Mouse (Mus musculus) neural tube, embryonic 13.5 days (tissue): ENCODE measurements at regions not wholly inside any gene's neighbourhood (a gene's known extent, or its start where the extent isn't known, plus 50 kb on each side); places are given as distances from the start of the nearest gene placed in this dataset.
"Not testable (repeated sequence)": the region's sequence is repeated elsewhere in the genome, so short reads cannot be mapped to it uniquely, and the experiment has no call there.

Experiments used
- ATAC-seq: fragments of 200-750 bp; cut with Nextera tagmentation; 2 replicates; pipeline ENCODE4 v1.8.0; 2017; ENCODE audit warnings: low read depth, mild to moderate bottlenecking, moderate TSS enrichment, moderate library complexity
- H3K27ac ChIP-seq: fragments of 300-500 bp; sonication (generic); replicated peaks from 2 replicates; pipeline ENCODE4 v1.5.1; 2015; ENCODE audit warnings: moderate library complexity, mild to moderate bottlenecking, inconsistent platforms
- H3K27me3 ChIP-seq: fragments of 300-500 bp; sonication (generic); 2 replicates; pipeline ENCODE4 v1.6.1; 2015; ENCODE audit warnings: mild to moderate bottlenecking, inconsistent platforms
- H3K36me3 ChIP-seq: fragments of 300-500 bp; sonication (generic); 2 replicates; pipeline ENCODE4 v1.6.1; 2015; ENCODE audit warnings: mild to moderate bottlenecking, inconsistent platforms
- H3K4me1 ChIP-seq: fragments of 300-500 bp; sonication (generic); replicated peaks from 2 replicates; pipeline ENCODE4 v1.6.1; 2015; ENCODE audit warnings: inconsistent platforms
- H3K4me2 ChIP-seq: fragments of 300-500 bp; sonication (generic); 2 replicates; pipeline ENCODE4 v1.6.1; 2015; ENCODE audit warnings: inconsistent platforms, mild to moderate bottlenecking, moderate library complexity
- H3K4me3 ChIP-seq: fragments of 300-500 bp; sonication (generic); 2 replicates; pipeline ENCODE4 v1.5.1; 2015; ENCODE audit warnings: mild to moderate bottlenecking, inconsistent platforms
- H3K9ac ChIP-seq: fragments of 300-500 bp; sonication (generic); 2 replicates; pipeline ENCODE4 v1.6.1; 2015; ENCODE audit warnings: moderate library complexity, mild to moderate bottlenecking, inconsistent platforms
- H3K9me3 ChIP-seq: fragments of 300-500 bp; sonication (generic); 2 replicates; pipeline ENCODE4 v1.6.1; 2016; ENCODE audit warnings: inconsistent platforms
- WGBS: fragments of 180-500 bp; shearing (Covaris S2); methylation state at CpG from one replicate; pipeline ENCODE4 v1.1.7; 2015; 5-methylcytosine and 5-hydroxymethylcytosine counted together

GRCm38 (mm10) chr3:157371509-157371908, 162.5 kb upstream of the Zranb2 start:
- H3K27me3 ChIP-seq, result no peaks in the 10 kb centered on the region
- H3K9ac ChIP-seq, result no peak overlapping the region
- 70% methylated on average over 3 of the region's 3 CpGs for WGBS

DNA sequence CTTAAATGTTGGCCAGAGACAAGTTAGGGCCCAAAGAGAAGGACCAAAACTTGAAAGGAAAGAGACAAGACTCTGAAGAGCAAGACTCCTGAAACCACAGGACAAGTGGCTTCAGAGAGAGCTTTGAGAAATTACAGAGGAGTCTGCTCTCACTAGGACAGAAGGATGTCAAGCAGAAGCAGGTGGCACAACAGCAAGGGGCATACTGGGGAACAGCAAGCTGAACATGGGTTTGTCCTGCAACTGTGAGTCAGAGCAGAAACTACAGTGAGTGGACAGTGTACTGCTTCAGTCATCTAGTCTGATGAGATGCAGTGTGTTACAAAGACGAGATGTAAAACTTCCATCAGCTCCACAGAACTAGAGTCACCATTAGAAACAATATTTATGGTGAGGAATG, 160.6 kb upstream of the Zranb2 start:
- Histone ChIP-seq H3K4me2 (no peak overlapping the region), H3K27me3 (no peaks in the 10 kb centered on the region), H3K9ac (no peak overlapping the region), H3K4me1 (no peaks in the 10 kb centered on the region), H3K27ac (no peak overlapping the region), H3K36me3 (no peaks in the 10 kb centered on the region), H3K4me3 (no peak overlapping the region), H3K9me3 (no peaks in the 10 kb centered on the region)
- ATAC-seq, result no peak
- WGBS, result 69% methylated on average over 1 of the region's 1 CpGs

More at GRCm38 (mm10) chr3:157371509-157371908, 162.5 kb upstream of the Zranb2 start:
- H3K4me1 ChIP-seq, result no peaks in the 10 kb centered on the region
- no peak overlapping the region for H3K4me3 ChIP-seq
- H3K9me3 ChIP-seq, result no peaks in the 10 kb centered on the region
- no peak for ATAC-seq
- H3K4me2 ChIP-seq, result no peak overlapping the region
- no peaks in the 10 kb centered on the region for H3K36me3 ChIP-seq
- no peak overlapping the region for H3K27ac ChIP-seq

DNA sequence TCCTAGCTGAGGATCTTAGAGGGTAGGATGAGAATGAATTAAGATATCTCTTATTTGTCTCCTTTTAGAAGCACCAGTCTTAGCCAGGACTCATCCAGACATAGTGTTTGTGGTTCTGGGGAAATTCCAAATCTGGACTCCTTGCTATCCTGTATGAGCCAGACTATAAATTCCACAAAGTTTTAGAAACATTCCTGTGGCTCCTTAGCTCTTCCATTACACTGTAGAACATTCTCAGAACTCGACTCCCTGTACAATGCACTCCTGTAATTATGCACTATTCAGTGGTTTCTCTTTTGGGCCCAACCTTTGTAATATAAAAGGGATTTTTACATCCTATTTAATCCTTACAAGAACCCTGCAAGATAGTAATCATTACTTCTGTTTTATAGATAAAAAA, 159.8 kb upstream of the Zranb2 start:
- H3K9ac ChIP-seq, result no peak overlapping the region
- no peaks in the 10 kb centered on the region for H3K27me3 ChIP-seq
- 70% methylated on average over 1 of the region's 1 CpGs for WGBS
- H3K27ac ChIP-seq, result no peak overlapping the region
- ATAC-seq, result no peak
- H3K4me3 ChIP-seq, result no peak overlapping the region
- H3K36me3 ChIP-seq, result no peaks in the 10 kb centered on the region
- H3K9me3 ChIP-seq, result no peaks in the 10 kb centered on the region
- no peak overlapping the region for H3K4me2 ChIP-seq
- no peaks in the 10 kb centered on the region for H3K4me1 ChIP-seq

- Histone ChIP-seq H3K9me3 (no peaks in the 10 kb centered on the region), H3K27me3 (no peaks in the 10 kb centered on the region), H3K4me2 (no peak overlapping the region), H3K9ac (no peak overlapping the region), H3K27ac (no peak overlapping the region), H3K4me3 (no peak overlapping the region), H3K4me1 (no peaks in the 10 kb centered on the region), H3K36me3 (no peaks in the 10 kb centered on the region)
- WGBS, result 93% methylated on average over 8 of the region's 8 CpGs
- no peak for ATAC-seq
Observed at GRCm38 (mm10) chr3:157377531-157377930, 156.4 kb upstream of the Zranb2 start.

GRCm38 (mm10) chr3:157378127-157378526, 155.8 kb upstream of the Zranb2 start:
- H3K4me3 ChIP-seq, result no peak overlapping the region
- no peaks in the 10 kb centered on the region for H3K27me3 ChIP-seq
- H3K36me3 ChIP-seq, result no peaks in the 10 kb centered on the region
- ATAC-seq, result no peak
- WGBS, result 82% methylated on average over 7 of the region's 7 CpGs
- no peak overlapping the region for H3K9ac ChIP-seq
- H3K4me2 ChIP-seq, result no peak overlapping the region
- H3K27ac ChIP-seq, result no peak overlapping the region
- H3K9me3 ChIP-seq, result no peaks in the 10 kb centered on the region
- H3K4me1 ChIP-seq, result no peaks in the 10 kb centered on the region

DNA sequence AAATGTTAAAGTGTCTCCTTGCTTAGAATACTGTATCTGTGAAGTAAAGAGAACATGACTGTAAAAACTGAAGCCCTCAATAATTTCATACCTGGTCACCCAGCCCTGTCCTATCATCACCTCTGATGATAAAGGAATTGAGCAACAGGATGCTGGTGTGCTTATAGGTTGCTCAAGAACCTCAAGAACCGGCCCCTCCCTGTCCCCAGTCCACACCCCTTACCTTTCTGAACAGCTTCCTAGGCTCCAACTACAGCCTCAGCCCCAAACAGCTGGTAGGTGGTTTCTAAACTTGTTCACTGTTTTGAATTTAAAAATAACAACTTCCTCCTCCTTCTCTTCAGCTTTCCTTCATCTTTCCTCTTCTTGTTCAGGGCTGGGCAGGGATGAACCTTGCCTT, 142.1 kb upstream of the Zranb2 start:
- Histone ChIP-seq H3K4me3 (no peak overlapping the region), H3K9ac (no peak overlapping the region), H3K27me3 (no peaks in the 10 kb centered on the region), H3K36me3 (no peaks in the 10 kb centered on the region), H3K27ac (no peak overlapping the region), H3K4me2 (no peak overlapping the region), H3K9me3 (no peaks in the 10 kb centered on the region), H3K4me1 (no peaks in the 10 kb centered on the region)
- WGBS, result 77% methylated on average over 1 of the region's 1 CpGs
- ATAC-seq, result no peak

DNA sequence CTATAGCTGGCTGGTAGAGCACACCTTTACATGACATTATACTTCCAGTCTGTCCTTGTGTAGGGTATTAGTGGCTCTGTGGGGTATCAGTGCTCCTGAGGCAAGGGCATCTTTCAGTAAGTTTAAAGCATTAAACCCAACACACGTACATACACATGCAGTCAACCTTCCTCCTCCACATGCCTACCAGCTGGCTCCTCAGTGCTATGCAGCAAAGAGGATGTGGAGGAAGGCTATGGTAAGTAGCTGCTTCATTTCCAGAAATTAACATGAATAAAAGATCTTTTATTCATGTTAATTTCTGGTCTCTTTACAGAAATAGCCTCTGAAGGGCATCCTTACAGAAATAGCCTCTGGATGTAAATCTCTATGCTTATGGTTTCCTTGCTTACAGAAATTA, 140.1 kb upstream of the Zranb2 start:
- ATAC-seq, result no peak
- no peak overlapping the region for H3K9ac ChIP-seq
- H3K9me3 ChIP-seq, result no peaks in the 10 kb centered on the region
- no peak overlapping the region for H3K4me2 ChIP-seq
- no peak overlapping the region for H3K27ac ChIP-seq
- WGBS, result 72% methylated on average over 1 of the region's 1 CpGs
- no peak overlapping the region for H3K4me3 ChIP-seq
- no peaks in the 10 kb centered on the region for H3K4me1 ChIP-seq
- H3K36me3 ChIP-seq, result no peaks in the 10 kb centered on the region
- no peaks in the 10 kb centered on the region for H3K27me3 ChIP-seq

GRCm38 (mm10) chr3:157399909-157400308, 134.1 kb upstream of the Zranb2 start:
- no peak overlapping the region for H3K4me2 ChIP-seq
- H3K9ac ChIP-seq, result no peak overlapping the region
- no peaks in the 10 kb centered on the region for H3K9me3 ChIP-seq
- no peaks in the 10 kb centered on the region for H3K4me1 ChIP-seq
- WGBS, result 79% methylated on average over 3 of the region's 3 CpGs
- H3K27me3 ChIP-seq, result no peaks in the 10 kb centered on the region
- H3K4me3 ChIP-seq, result no peak overlapping the region
- no peaks in the 10 kb centered on the region for H3K36me3 ChIP-seq
- ATAC-seq, result no peak
- no peak overlapping the region for H3K27ac ChIP-seq

- Histone ChIP-seq H3K27me3 (no peaks in the 10 kb centered on the region), H3K4me3 (no peak overlapping the region), H3K9me3 (no peaks in the 10 kb centered on the region), H3K4me2 (no peak overlapping the region), H3K27ac (no peak overlapping the region), H3K4me1 (no peaks in the 10 kb centered on the region), H3K36me3 (no peaks in the 10 kb centered on the region), H3K9ac (no peak overlapping the region)
- ATAC-seq, result no peak
- WGBS, result 87% methylated on average over 3 of the region's 3 CpGs
Observed at GRCm38 (mm10) chr3:157404054-157404453, 129.9 kb upstream of the Zranb2 start.

- not testable (repeated sequence) for H3K27ac ChIP-seq, H3K9me3 ChIP-seq, H3K9ac ChIP-seq, H3K27me3 ChIP-seq, H3K36me3 ChIP-seq, ATAC-seq, H3K4me2 ChIP-seq, H3K4me3 ChIP-seq, H3K4me1 ChIP-seq
- 45% methylated on average over 1 of the region's 1 CpGs for WGBS
Observed at GRCm38 (mm10) chr3:157423447-157423846, 110.5 kb upstream of the Zranb2 start.

DNA sequence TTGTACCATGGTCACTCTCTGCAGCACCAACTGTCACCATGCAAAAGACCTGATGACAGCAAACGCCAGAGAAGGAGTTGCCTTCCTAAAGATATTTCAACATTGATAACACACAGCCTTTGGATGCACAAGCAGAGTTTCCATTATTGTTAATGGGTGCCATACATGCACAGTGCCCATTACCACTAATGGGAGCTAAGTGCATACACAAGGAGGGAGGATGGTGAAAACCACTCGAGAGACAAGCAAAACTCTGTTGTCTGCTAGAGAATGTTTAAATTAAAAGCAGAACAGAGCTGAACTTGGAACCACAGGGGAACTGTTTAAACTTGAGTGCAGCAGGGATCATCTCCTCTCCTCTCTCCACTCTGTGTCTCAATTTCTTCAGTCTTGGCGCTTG, 107.2 kb upstream of the Zranb2 start:
- Histone ChIP-seq H3K4me2 (no peak overlapping the region), H3K4me3 (no peak overlapping the region), H3K36me3 (no peaks in the 10 kb centered on the region), H3K27me3 (no peaks in the 10 kb centered on the region), H3K9ac (no peak overlapping the region), H3K27ac (peak overlapping the region; percentile 43; the same call in 1 of the 2 replicates), H3K4me1 (no peaks in the 10 kb centered on the region), H3K9me3 (no peaks in the 10 kb centered on the region)
- peak; percentile 56; the same call in 1 of the 2 replicates for ATAC-seq
- 78% methylated on average over 3 of the region's 3 CpGs for WGBS

GRCm38 (mm10) chr3:157449794-157450193, 84.2 kb upstream of the Zranb2 start:
- Histone ChIP-seq H3K27ac (no peak overlapping the region), H3K4me1 (no peaks in the 10 kb centered on the region), H3K4me2 (no peak overlapping the region), H3K27me3 (no peaks in the 10 kb centered on the region), H3K9me3 (no peaks in the 10 kb centered on the region), H3K9ac (no peak overlapping the region), H3K4me3 (no peak overlapping the region), H3K36me3 (no peaks in the 10 kb centered on the region)
- ATAC-seq, result peak; percentile 69; the same call in 1 of the 2 replicates

DNA sequence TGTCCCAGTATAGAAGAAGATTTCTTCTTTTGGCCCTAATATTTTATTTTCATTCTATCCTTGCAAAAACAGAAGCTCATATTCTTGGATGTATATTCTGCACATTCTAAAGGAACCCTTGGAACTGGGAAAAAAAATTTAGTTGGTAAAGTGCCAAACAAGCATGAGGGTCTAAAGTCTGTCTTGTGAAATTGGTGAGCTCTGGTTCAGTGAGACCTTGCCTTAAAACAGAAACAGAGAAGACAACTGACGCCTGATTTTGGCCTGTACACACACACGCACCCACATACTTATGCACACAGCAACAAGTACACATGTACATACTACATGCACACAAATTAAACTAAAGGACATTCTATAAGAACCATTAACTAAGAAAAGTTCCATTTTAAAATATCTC, 62.4 kb upstream of the Zranb2 start:
- H3K36me3 ChIP-seq, result no peaks in the 10 kb centered on the region
- no peaks in the 10 kb centered on the region for H3K9me3 ChIP-seq
- no peak overlapping the region for H3K4me2 ChIP-seq
- 89% methylated on average over 2 of the region's 2 CpGs for WGBS
- no peak overlapping the region for H3K9ac ChIP-seq
- no peak overlapping the region for H3K27ac ChIP-seq
- no peak overlapping the region for H3K4me3 ChIP-seq
- H3K27me3 ChIP-seq, result no peaks in the 10 kb centered on the region
- no peaks in the 10 kb centered on the region for H3K4me1 ChIP-seq
- no peak for ATAC-seq
